Mouse (Mus musculus) inflammation-experienced regulatory T-cells, adult 6 months (primary cell): ENCODE data around the gene Proser3. TPM values are rescaled to one million over a fixed set of nuclear protein-coding genes. Genes with fewer than 3 reads are reported as not detected.

Experiments used
- ATAC-seq: one replicate; pipeline ENCODE4 v1.8.0; 2017
- polyA plus RNA-seq, 3 experiments: library from polyadenylated mRNA; unstranded; fragments of 100-300 nt; shearing (Covaris generic); gene quantifications; one replicate each; pipeline ENCODE4 v1.2.1; 2017

Gene Proser3
- polyA plus RNA-seq, 3 experiments from 2014 or later: 2.8 to 4.5 (median 4.0) TPM

GRCm38 (mm10) chr7:30579950-30580349 is 27.9 kb upstream of the Proser3 start:
- no peak for ATAC-seq

DNA sequence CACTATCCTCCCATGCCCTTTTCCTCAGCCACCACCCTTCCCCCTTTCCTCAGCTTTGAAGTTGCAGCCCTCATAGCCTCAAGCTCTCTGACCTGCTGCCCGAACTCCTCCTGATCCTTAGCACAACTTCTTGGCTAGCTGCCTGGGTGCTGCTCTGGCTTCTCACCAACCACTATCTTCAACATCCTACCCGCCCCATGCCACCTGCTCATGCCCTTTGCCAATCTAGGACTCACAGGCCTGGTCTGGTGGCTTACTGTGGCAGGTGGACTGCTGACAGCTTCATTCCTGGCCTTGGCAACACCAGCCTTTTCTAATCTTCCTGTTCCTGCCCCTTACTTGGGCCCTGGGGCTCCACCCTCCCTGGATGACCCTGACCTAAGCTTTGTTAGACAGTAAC is 20.9 kb upstream of the Proser3 start:
- no peak for ATAC-seq

DNA sequence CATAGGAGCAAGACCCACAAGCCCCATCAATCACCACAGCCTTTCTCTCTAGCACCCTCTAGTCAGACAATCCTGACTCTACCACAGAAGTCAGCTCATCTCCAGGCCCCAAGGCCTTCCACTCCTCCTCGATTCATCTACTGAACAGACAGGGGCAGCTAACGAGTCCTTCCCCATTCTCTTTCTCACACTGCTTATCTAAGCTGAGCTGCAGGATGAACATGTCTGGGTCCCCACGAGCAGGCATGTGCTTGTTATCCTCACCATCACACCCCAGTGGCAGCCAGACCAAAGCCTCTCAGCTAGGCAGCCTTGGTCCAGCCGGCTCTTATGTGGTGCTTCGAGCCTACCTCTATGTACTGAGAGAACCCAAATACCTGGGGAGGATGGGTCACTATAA is 20.3 kb upstream of the Proser3 start:
- no peak for ATAC-seq

GRCm38 (mm10) chr7:30567555-30567954 is 15.5 kb upstream of the Proser3 start:
- no peak for ATAC-seq

GRCm38 (mm10) chr7:30566033-30566432 is 13.9 kb upstream of the Proser3 start:
- no peak for ATAC-seq

- peak; percentile 54 for ATAC-seq
Measured at GRCm38 (mm10) chr7:30564970-30565571, 13.0 kb upstream of the Proser3 start, which contains the start of gene Igflr1. Gene Igflr1, plus strand, starts transcription at chr7:30565427.

GRCm38 (mm10) chr7:30563906-30564280 is 11.8 kb upstream of the Proser3 start:
- peak; percentile 48 for ATAC-seq

GRCm38 (mm10) chr7:30563117-30563905 is 11.2 kb upstream of the Proser3 start, which contains the start of the genes U2af1l4, Gm49396 and Psenen:
Gene U2af1l4, plus strand, starts transcription at chr7:30563301.
Gene Gm49396, plus strand, starts transcription at chr7:30563344.
Gene Psenen, minus strand, starts transcription at chr7:30563627.
- ATAC-seq: peak; percentile 69

- no peak for ATAC-seq
Measured at GRCm38 (mm10) chr7:30562526-30563116, 10.5 kb upstream of the Proser3 start.

GRCm38 (mm10) chr7:30560296-30560695 is 8.2 kb upstream of the Proser3 start:
- ATAC-seq: no peak

DNA sequence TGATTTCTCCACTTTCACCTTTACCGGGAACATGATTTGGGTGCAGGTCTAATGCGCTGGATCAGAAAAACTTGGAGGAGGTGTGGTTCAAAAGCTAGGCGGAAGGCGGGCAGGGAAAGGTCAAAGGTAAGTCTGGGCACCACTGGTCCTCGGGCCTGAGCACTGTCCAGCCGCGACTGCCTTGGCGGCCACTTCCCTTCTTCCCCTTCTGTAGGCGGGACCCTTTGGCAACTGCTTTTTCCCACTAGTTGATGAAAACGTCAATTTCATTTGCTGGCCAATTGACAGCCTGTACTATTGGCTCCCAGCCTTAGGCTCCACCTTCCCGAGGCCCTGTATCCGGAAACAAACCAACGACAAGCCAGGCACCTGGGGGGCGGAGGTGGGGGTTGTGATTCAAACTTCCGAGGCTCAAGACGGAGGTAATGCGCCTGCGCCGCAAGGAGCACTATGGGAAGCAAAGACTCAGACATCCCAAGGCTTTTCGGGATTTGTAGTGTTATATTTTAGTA is 7.4 kb upstream of the Proser3 start, which contains the start of gene Lin37:
Lin37 (minus strand) TSS at position 396 of the 512 bp plus-strand sequence.
- peak; percentile 71 for ATAC-seq

GRCm38 (mm10) chr7:30558656-30559442 is 6.8 kb upstream of the Proser3 start:
- no peak for ATAC-seq

DNA sequence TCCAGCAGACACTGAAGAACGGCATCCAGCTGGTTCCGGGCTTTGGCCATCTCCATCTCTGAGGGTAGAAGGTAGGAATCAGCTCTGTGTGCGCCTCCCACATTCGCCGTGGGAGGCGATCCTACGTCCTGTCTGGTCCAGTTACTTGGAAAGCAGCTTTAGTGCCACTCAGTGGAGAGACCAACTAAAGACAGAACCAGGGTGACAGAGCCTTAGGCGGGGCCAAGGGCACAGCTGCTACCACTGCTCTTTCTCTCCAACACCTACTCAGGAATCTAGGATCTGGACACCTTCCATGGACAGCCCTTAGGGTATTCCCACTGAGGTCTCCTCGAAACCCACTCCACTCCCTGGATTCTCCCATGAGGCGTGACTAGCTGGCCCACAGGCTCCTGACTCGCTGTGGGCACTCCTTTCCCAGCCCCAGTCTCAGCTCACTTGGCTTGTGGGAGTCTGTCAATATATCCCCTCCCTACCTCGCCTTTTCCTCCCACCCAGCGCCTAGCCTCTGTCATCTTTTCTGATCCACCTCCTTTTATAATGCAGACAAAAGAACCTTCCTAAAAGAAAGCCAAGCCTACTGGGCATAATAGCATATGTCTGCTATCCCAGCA is 5.9 kb upstream of the Proser3 start:
- no peak for ATAC-seq

- ATAC-seq: no peak
Measured at GRCm38 (mm10) chr7:30556894-30557536, 4.9 kb upstream of the Proser3 start.

- ATAC-seq: no peak
Measured at GRCm38 (mm10) chr7:30553810-30554584, 1.9 kb upstream of the Proser3 start.

GRCm38 (mm10) chr7:30553021-30553589 is 1.0 kb upstream of the Proser3 start:
- ATAC-seq: no peak

DNA sequence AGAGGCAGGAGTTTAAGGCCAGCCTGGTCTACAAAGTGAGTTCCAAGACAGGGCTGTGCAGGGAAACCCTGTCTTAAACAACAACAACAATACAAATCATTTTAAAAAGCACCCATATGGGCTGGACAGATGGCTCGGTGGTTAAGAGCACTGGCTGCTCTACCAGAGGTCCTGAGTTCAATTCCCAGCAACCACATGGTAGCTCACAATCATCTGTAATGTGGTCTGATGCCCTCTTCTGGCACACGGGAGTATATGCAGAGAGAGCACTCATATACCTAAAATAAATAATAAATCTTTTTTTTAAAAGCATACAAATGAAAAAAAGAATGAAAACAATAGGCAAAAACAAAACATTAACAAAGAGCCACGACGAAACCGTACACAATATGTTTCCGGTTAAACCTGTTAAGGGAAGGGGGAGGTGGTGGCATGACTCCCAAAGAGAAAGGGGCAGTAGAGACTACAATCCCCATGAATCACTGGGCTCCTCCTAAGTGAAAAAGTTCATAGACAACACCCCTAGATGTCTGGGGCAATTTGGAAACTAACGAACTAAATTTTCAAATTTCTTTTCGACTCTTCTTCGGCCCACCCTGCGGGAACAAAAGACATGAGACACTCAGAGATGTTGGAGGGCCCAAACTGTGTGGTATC is 526 bp downstream of the Proser3 start:
- peak; percentile 64 for ATAC-seq

DNA sequence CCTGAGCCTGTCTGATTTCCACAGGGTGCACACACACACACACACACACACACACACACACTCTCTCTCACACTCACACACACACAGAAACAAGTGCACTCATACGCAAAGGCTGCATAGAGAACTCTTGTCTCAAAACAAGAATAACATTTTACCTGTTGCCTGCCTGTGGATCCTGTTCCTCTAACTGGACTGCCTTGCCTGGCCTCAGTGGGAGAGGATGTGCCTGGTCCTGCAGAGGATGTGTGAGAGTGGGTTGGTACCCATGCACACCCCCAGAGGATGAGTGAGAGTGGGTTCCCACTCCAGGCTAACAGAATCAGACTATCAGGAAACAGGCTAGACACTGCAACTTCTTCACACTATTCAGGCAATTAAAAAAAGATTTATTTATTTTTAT is 1.5 kb downstream of the Proser3 start:
- ATAC-seq: no peak

DNA sequence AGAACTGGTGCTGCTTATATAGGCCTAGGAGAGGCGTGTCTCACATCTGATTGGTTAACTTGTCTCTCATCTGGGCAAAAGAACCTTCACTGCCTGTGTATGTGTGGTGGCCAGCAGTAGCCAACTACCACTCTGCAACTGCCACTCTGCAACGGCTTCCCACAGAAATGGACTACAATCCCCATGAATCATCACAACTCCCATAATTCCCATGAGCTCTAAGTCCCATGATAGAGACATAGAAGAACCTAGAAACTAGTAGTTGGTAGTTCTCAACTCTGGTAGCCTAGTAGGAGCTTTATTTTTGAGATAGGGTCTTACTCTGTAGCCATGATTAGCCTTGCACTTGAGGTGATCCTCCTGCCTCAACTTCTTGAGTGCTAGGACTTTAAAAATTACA is 2.2 kb downstream of the Proser3 start:
- no peak for ATAC-seq

DNA sequence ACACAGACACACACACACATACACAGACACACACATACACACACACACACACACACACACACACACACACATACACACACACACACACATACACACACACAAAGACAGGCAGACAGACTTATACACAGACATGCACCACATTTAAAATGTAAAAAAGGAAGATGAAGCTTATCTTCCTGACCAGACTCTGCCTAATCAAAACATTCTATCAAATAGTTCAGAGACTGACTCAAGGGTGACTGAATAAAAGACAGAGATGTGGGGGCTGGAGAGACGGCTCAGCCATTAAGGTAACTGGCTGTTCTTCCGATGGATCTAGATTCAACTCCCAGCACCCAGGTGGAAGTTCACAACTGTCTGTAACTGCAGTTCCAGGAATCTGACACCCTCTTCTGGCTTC is 7.8 kb downstream of the Proser3 start:
- ATAC-seq: no peak
